Mouse (Mus musculus) kidney, embryonic 15.5 days (tissue): Measurements from ENCODE around the gene Cdkl1. TPM values are rescaled to one million over a fixed set of nuclear protein-coding genes. Genes with fewer than 3 reads are reported as not detected.

Experiments
- ATAC-seq: fragments of 200-750 bp; cut with Nextera tagmentation; replicated peaks from 2 replicates; pipeline ENCODE4 v1.8.0; 2017; ENCODE audit warnings: moderate TSS enrichment; ENCODE audit not compliant: low FRiP score
- H3K27ac ChIP-seq: fragments of 300-500 bp; sonication (generic); 2 replicates; pipeline ENCODE4 v1.5.1; 2015; ENCODE audit warnings: mild to moderate bottlenecking, inconsistent platforms
- H3K27me3 ChIP-seq: fragments of 300-500 bp; sonication (generic); 2 replicates; pipeline ENCODE4 v1.6.1; 2015; ENCODE audit warnings: inconsistent platforms
- H3K36me3 ChIP-seq: fragments of 300-500 bp; sonication (generic); 2 replicates; pipeline ENCODE4 v1.6.1; 2015; ENCODE audit warnings: inconsistent platforms
- H3K4me1 ChIP-seq: fragments of 300-500 bp; sonication (generic); 2 replicates; pipeline ENCODE4 v1.6.1; 2015; ENCODE audit warnings: inconsistent platforms
- H3K4me2 ChIP-seq: fragments of 300-500 bp; sonication (generic); 2 replicates; pipeline ENCODE4 v1.6.1; 2015; ENCODE audit warnings: moderate library complexity, mild to moderate bottlenecking, inconsistent platforms
- H3K4me3 ChIP-seq: fragments of 300-500 bp; sonication (generic); replicated peaks from 2 replicates; pipeline ENCODE4 v1.5.1; 2015; ENCODE audit warnings: mild to moderate bottlenecking, inconsistent platforms
- H3K9ac ChIP-seq: fragments of 300-500 bp; sonication (generic); 2 replicates; pipeline ENCODE4 v1.6.1; 2015; ENCODE audit warnings: mild to moderate bottlenecking, inconsistent platforms
- H3K9me3 ChIP-seq: fragments of 300-500 bp; sonication (generic); replicated peaks from 2 replicates; pipeline ENCODE4 v1.6.1; 2016; ENCODE audit warnings: inconsistent platforms
- WGBS: fragments of 180-500 bp; shearing (Covaris S2); methylation state at CpG from one replicate; pipeline ENCODE4 v1.1.7; 2015; ENCODE audit warnings: mixed read lengths; 5-methylcytosine and 5-hydroxymethylcytosine counted together
- microRNA counts: library from miRNA; unstranded; fragments of <30 nt; microRNA quantifications from one replicate; lab custom pipeline; 2016
- microRNA-seq: library from miRNA; unstranded; fragments of <30 nt; microRNA quantifications from one replicate; pipeline ENCODE4, GENCODE M21; 2016
- polyA plus RNA-seq: library from polyadenylated mRNA; unstranded; fragments of >200 nt; fragmentation: Nextera tagmentation; extraction: Ambion mirVana; gene quantifications from 2 replicates; pipeline ENCODE4 v1.2.1, GENCODE M21; 2015

Gene Cdkl1
- polyA plus RNA-seq, 1 experiment from 2014 or later: 21.4 TPM

DNA sequence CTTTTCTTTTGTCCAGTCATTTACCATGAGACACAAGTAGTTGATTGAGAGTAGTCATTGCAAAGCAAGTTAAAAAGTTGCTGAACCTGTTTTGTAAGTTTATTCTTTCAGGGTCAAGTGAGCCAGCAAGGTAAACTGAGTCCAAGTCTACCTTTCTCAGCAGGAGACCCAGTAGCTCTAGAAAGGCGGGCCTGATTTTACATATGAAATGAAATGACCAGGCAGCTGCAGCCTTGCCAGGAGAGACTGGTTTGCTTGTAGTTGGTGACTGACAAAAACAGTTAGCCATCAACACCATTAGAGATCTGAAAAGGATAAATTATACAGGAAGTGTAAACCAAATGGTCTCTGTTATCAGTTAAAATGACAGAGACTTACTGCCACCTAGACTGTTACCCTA lies 60.8 kb downstream of the Cdkl1 start:
- ATAC-seq: no peak
- H3K9ac ChIP-seq: no peak overlapping the region
- no peaks in the 10 kb centered on the region for H3K9me3 ChIP-seq
- H3K4me2 ChIP-seq: no peak overlapping the region
- no peaks in the 10 kb centered on the region for H3K36me3 ChIP-seq
- no peaks in the 10 kb centered on the region for H3K27me3 ChIP-seq
- H3K4me1 ChIP-seq: peaks cover 4% of the 10 kb centered on the region
- no peak overlapping the region for H3K4me3 ChIP-seq
- H3K27ac ChIP-seq: no peak overlapping the region
- WGBS: 86% methylated on average over 1 of the region's 1 CpGs

DNA sequence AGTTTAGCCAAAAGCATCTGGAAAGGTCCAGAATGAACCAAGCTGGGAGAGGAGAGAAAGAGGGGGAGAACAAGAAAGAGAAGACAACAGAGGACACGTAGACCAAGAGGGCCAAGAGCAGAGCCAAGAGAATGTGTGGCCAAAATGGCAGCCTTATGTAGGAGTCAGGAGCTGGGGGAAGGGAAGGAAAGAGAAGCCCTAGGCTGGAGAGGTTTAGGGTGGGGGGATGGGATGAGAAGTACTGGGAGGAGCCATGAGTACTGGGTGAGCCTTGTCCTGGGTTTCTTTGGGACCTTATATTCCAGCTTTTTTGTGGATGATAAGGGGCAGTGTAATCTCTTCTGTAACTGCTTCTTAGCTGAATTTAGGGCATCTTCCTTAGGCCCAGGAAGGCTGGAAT lies 61.8 kb downstream of the Cdkl1 start:
- H3K9ac ChIP-seq: no peak overlapping the region
- no peak overlapping the region for H3K27ac ChIP-seq
- no peak for ATAC-seq
- no peaks in the 10 kb centered on the region for H3K36me3 ChIP-seq
- 93% methylated on average over 1 of the region's 1 CpGs for WGBS
- no peak overlapping the region for H3K4me2 ChIP-seq
- H3K9me3 ChIP-seq: no peaks in the 10 kb centered on the region
- H3K27me3 ChIP-seq: no peaks in the 10 kb centered on the region
- no peak overlapping the region for H3K4me3 ChIP-seq
- peaks cover 8% of the 10 kb centered on the region for H3K4me1 ChIP-seq

DNA sequence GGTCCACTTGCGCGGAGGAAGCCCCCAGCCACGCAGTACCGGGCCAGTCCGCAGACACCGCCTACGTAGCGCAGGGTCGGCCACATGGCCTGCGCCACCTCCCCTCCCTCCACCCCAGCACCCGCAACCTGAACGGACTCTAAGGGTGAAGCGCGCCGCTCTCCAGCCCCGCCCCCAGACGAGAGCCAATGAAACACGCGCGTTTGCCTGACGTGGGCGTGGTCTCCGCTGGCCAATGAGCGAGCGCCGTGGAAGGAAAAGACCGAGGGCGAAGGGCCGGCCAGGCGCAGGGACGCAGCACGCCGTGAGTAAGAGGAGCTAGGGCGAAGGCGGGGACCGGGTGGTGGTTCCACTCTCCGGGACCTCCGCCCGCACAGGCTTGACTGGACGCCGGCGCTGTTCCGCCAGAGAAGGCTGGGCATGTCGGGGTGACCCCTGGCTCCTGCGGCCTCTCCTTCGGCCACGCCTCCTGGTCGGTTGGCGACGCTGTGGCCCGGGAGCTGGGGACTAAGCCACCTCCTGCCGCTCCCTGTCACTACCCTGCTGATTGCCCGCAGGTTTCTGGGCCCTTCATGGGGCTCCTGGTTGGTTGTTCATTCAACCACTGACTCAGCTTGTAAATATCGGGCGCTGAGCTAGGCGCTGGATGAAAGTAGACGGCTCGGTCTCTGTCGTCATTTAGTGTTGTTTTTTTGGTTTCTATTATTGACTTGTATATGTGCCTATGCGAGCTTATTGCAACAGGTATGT lies 66.2 kb downstream of the Cdkl1 start, which contains the start of the genes L2hgdh and Atp5s:
TSS of gene L2hgdh (minus strand) at position 163 of the 750 bp plus-strand sequence.
TSS of gene Atp5s (plus strand) at position 240 of the 750 bp plus-strand sequence.
- H3K27ac ChIP-seq: peak within 1 kb of the TSS; percentile 97
- H3K4me1 ChIP-seq: peaks cover 18% of the 10 kb centered on the region
- peak within 1 kb of the TSS; percentile 88 for H3K4me3 ChIP-seq
- peaks cover 15% of the 10 kb centered on the region for H3K36me3 ChIP-seq
- peak within 1 kb of the TSS; percentile 63 for H3K9ac ChIP-seq
- peak; percentile 97 for ATAC-seq
- no peaks in the 10 kb centered on the region for H3K27me3 ChIP-seq
- H3K4me2 ChIP-seq: peak within 1 kb of the TSS; percentile 88
- no peaks in the 10 kb centered on the region for H3K9me3 ChIP-seq
- under 1% methylated on average over 60 of the region's 60 CpGs for WGBS

DNA sequence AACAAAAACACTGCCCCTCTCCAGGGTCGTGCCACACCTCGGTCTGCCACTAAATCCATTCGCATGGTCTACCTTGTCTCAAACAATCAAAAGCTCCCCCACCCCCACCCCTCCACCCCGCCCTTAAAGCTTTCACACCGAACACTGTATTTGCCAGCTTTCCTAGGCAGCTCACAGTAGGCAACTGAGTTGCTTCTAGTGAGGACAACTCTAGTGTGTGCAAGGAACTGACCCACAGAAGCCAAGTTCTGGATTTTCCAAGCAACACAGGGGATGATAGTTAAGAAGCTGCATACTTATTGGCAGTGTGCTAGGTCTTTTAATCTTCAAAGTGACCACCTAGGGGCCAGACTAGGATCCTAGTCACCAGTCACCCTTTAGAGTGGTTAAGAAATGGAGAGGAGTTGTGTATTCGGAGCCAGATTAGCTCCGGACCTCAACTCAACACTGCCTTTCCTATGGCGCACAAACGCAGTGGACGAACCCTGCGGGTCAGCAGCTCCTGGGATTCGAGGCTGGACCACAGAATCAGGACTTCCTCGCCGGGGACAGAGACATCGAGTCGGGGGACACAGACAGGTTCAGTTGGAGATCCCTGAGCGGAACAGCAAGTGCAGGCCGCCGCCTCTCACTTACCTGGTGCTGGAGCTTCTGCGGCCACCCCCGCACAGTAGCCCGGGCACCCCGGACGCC lies 66.9 kb downstream of the Cdkl1 start:
- H3K4me1 ChIP-seq: peaks cover 18% of the 10 kb centered on the region
- peaks cover 6% of the 10 kb centered on the region for H3K9me3 ChIP-seq
- peaks cover 23% of the 10 kb centered on the region for H3K36me3 ChIP-seq
- WGBS: under 1% methylated on average over 24 of the region's 24 CpGs
- H3K27ac ChIP-seq: peak overlapping the region; percentile 97; the same call in 1 of the 2 replicates
- H3K9ac ChIP-seq: peak overlapping the region; percentile 63
- H3K4me3 ChIP-seq: peak overlapping the region; percentile 88
- no peaks in the 10 kb centered on the region for H3K27me3 ChIP-seq
- peak overlapping the region; percentile 88 for H3K4me2 ChIP-seq
- ATAC-seq: peak; percentile 1; the same call in 1 of the 2 replicates

DNA sequence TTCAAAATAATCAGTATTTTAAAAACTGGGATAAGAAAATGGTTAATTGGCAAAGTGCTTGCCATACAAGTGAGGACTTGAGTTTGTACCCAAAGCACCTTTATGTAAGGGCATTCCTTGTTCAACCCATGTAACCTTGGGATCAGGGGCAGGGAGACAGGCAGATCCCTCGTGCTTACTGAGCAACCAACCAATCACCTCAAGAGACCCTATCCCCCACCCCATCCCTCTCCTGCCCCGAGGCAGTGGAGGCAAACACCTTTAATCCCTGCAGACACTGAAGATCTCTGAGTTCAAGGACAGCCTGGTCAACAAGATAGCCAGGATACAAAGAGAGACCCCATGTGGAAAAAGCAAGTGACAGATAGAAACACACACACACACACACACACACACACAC lies 67.7 kb downstream of the Cdkl1 start:
- Histone ChIP-seq H3K27me3 (no peaks in the 10 kb centered on the region), H3K27ac (no peak overlapping the region), H3K36me3 (peaks cover 30% of the 10 kb centered on the region), H3K4me1 (peaks cover 18% of the 10 kb centered on the region), H3K9me3 (peaks cover 11% of the 10 kb centered on the region), H3K4me2 (peak overlapping the region; percentile 88), H3K4me3 (peak overlapping the region; percentile 88), H3K9ac (no peak overlapping the region)
- 56% methylated on average over 2 of the region's 2 CpGs for WGBS
- no peak for ATAC-seq

GRCm38 (mm10) chr12:69722857-69723256 lies 68.2 kb downstream of the Cdkl1 start:
- Histone ChIP-seq H3K9me3 (peaks cover 14% of the 10 kb centered on the region), H3K27me3 (no peaks in the 10 kb centered on the region), H3K4me2 (no peak overlapping the region), H3K9ac (no peak overlapping the region), H3K36me3 (peaks cover 36% of the 10 kb centered on the region), H3K4me1 (peaks cover 18% of the 10 kb centered on the region), H3K4me3 (no peak overlapping the region), H3K27ac (no peak overlapping the region)
- no peak for ATAC-seq
- 88% methylated on average over 3 of the region's 3 CpGs for WGBS

DNA sequence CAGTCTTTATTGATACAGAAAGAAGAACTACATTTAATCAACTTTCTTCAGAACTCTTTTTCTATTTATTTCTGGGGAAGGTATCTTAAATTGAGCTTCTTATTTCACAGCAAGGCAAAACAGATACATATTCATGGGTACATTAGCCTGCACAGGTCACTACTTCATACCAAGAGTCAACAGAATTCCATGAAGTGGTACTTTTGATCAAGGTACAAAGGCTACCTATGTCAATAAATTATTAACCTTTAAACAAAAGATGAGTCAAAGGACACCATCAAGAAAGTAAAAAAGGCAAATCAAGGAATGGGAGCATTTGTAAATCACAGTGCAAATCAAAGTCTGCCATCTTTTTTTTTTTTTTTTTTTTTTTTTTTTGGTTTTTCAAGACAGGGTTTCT lies 77.4 kb downstream of the Cdkl1 start:
- Histone ChIP-seq H3K27ac (no peak overlapping the region), H3K4me2 (no peak overlapping the region)
- ATAC-seq: no peak

GRCm38 (mm10) chr12:69704799-69705458 lies 86.1 kb downstream of the Cdkl1 start:
- Histone ChIP-seq H3K9ac (no peak overlapping the region), H3K4me3 (no peak overlapping the region), H3K4me2 (no peak overlapping the region), H3K36me3 (peaks cover 15% of the 10 kb centered on the region), H3K27ac (peak overlapping the region; percentile 28; the same call in 1 of the 2 replicates), H3K9me3 (no peaks in the 10 kb centered on the region), H3K27me3 (no peaks in the 10 kb centered on the region), H3K4me1 (no peaks in the 10 kb centered on the region)
- 69% methylated on average over 11 of the region's 11 CpGs for WGBS
- peak; percentile 87 for ATAC-seq

More for the DNA sequence above, 77.4 kb downstream of the Cdkl1 start:
- Histone ChIP-seq H3K4me1 (no peaks in the 10 kb centered on the region), H3K9me3 (peaks cover 4% of the 10 kb centered on the region; the same call in 1 of the 2 replicates), H3K9ac (no peak overlapping the region), H3K36me3 (peaks cover 31% of the 10 kb centered on the region), H3K27me3 (no peaks in the 10 kb centered on the region), H3K4me3 (no peak overlapping the region)

DNA sequence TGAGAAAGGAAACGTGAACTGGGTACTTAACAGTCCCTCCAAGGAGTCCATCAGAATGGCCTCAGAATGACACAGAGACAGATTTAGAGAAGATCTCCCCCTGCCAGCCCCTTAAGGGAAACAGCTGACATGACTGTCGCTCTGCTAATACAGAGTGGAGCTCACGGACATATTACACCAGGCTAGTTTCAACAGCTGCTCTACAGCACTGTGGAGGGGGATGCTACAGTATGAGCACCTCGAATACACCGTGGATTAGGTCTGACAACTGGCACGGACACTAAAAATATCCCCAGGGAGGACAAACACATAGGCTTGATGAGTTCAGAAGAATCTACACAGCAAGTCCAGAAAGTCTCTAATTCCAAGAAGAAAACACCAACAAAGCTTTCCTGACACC lies 92.7 kb downstream of the Cdkl1 start:
- H3K27ac ChIP-seq: no peak overlapping the region
- no peaks in the 10 kb centered on the region for H3K4me1 ChIP-seq
- H3K27me3 ChIP-seq: no peaks in the 10 kb centered on the region
- no peak overlapping the region for H3K4me2 ChIP-seq
- H3K9ac ChIP-seq: no peak overlapping the region
- H3K36me3 ChIP-seq: peaks cover 23% of the 10 kb centered on the region
- ATAC-seq: no peak
- H3K9me3 ChIP-seq: no peaks in the 10 kb centered on the region
- 83% methylated on average over 6 of the region's 6 CpGs for WGBS
- H3K4me3 ChIP-seq: no peak overlapping the region

MicroRNAs within 50 kb of the gene (microRNA counts, 519-probe panel; counts per million panel counts)
- microRNA mmu-miR-681 (lab: Ali Mortazavi, UCI): 31.7 counts per million

Small RNA genes lying within 50 kb of the gene (microRNA-seq; reads per million reads assigned to microRNA genes)
- not detected for gene Mir681

Other genes starting within 250 kb of the Cdkl1 start
- 24.9 and 25.2 TPM in 2 replicates for gene Vcpkmt, start 208.2 kb downstream of the Cdkl1 start, polyA plus RNA-seq
- gene Sos2, start 109.4 kb downstream of the Cdkl1 start, polyA plus RNA-seq: 8.7 and 9.1 TPM in 2 replicates
- gene L2hgdh, start 66.4 kb downstream of the Cdkl1 start, polyA plus RNA-seq: 22.3 TPM in 2 replicates
- gene Atp5s, start 66.3 kb downstream of the Cdkl1 start, polyA plus RNA-seq: 30.7 and 31.0 TPM in 2 replicates
- gene Atl1, start 101.3 kb upstream of the Cdkl1 start, polyA plus RNA-seq: 5.4 and 7.7 TPM in 2 replicates
- 34.3 and 36.9 TPM in 2 replicates for gene Map4k5, start 101.9 kb upstream of the Cdkl1 start, polyA plus RNA-seq
- gene Sav1, start 195.7 kb upstream of the Cdkl1 start, polyA plus RNA-seq: 7.1 and 9.2 TPM in 2 replicates